Mouse (Mus musculus) neural tube, embryonic 13.5 days (tissue): ENCODE results near the gene Safb2. TPM values are rescaled to one million over a fixed set of nuclear protein-coding genes. Genes with fewer than 3 reads are reported as not detected.

Source experiments
- ATAC-seq: fragments of 200-750 bp; cut with Nextera tagmentation; 2 replicates; pipeline ENCODE4 v1.8.0; 2017; ENCODE audit warnings: low read depth, mild to moderate bottlenecking, moderate TSS enrichment, moderate library complexity
- H3K27ac ChIP-seq: fragments of 300-500 bp; sonication (generic); replicated peaks from 2 replicates; pipeline ENCODE4 v1.5.1; 2015; ENCODE audit warnings: moderate library complexity, mild to moderate bottlenecking, inconsistent platforms
- H3K27me3 ChIP-seq: fragments of 300-500 bp; sonication (generic); 2 replicates; pipeline ENCODE4 v1.6.1; 2015; ENCODE audit warnings: mild to moderate bottlenecking, inconsistent platforms
- H3K36me3 ChIP-seq: fragments of 300-500 bp; sonication (generic); 2 replicates; pipeline ENCODE4 v1.6.1; 2015; ENCODE audit warnings: mild to moderate bottlenecking, inconsistent platforms
- H3K4me1 ChIP-seq: fragments of 300-500 bp; sonication (generic); replicated peaks from 2 replicates; pipeline ENCODE4 v1.6.1; 2015; ENCODE audit warnings: inconsistent platforms
- H3K4me2 ChIP-seq: fragments of 300-500 bp; sonication (generic); 2 replicates; pipeline ENCODE4 v1.6.1; 2015; ENCODE audit warnings: inconsistent platforms, mild to moderate bottlenecking, moderate library complexity
- H3K4me3 ChIP-seq: fragments of 300-500 bp; sonication (generic); 2 replicates; pipeline ENCODE4 v1.5.1; 2015; ENCODE audit warnings: mild to moderate bottlenecking, inconsistent platforms
- H3K9ac ChIP-seq: fragments of 300-500 bp; sonication (generic); 2 replicates; pipeline ENCODE4 v1.6.1; 2015; ENCODE audit warnings: moderate library complexity, mild to moderate bottlenecking, inconsistent platforms
- H3K9me3 ChIP-seq: fragments of 300-500 bp; sonication (generic); 2 replicates; pipeline ENCODE4 v1.6.1; 2016; ENCODE audit warnings: inconsistent platforms
- WGBS: fragments of 180-500 bp; shearing (Covaris S2); methylation state at CpG from one replicate; pipeline ENCODE4 v1.1.7; 2015; 5-methylcytosine and 5-hydroxymethylcytosine counted together
- polyA plus RNA-seq: library from polyadenylated mRNA; unstranded; fragments of >200 nt; fragmentation: Nextera tagmentation; extraction: Ambion mirVana; gene quantifications from 2 replicates; pipeline ENCODE4 v1.2.1, GENCODE M21; 2015

Safb2 gene
- polyA plus RNA-seq, 1 experiment from 2014 or later, result 67.6 TPM

GRCm38 (mm10) chr17:56605431-56605830 lies 21.0 kb upstream of the Safb2 start:
- Histone ChIP-seq H3K27ac (no peak overlapping the region), H3K9me3 (no peaks in the 10 kb centered on the region), H3K36me3 (peaks cover 73% of the 10 kb centered on the region), H3K4me2 (no peak overlapping the region), H3K27me3 (no peaks in the 10 kb centered on the region), H3K9ac (no peak overlapping the region), H3K4me3 (no peak overlapping the region), H3K4me1 (peaks cover 24% of the 10 kb centered on the region)
- no peak for ATAC-seq
- 93% methylated on average over 9 of the region's 9 CpGs for WGBS

- H3K4me1 ChIP-seq, result peaks cover 19% of the 10 kb centered on the region
- H3K9ac ChIP-seq, result no peak overlapping the region
- no peak overlapping the region for H3K27ac ChIP-seq
- no peak for ATAC-seq
- H3K4me3 ChIP-seq, result no peak overlapping the region
- peaks cover 83% of the 10 kb centered on the region for H3K36me3 ChIP-seq
- 92% methylated on average over 3 of the region's 3 CpGs for WGBS
- H3K9me3 ChIP-seq, result no peaks in the 10 kb centered on the region
- H3K4me2 ChIP-seq, result no peak overlapping the region
- H3K27me3 ChIP-seq, result no peaks in the 10 kb centered on the region
Measured at GRCm38 (mm10) chr17:56604422-56604821, 20.0 kb upstream of the Safb2 start.

GRCm38 (mm10) chr17:56604070-56604380 lies 19.6 kb upstream of the Safb2 start:
- no peak for ATAC-seq
- Histone ChIP-seq H3K36me3 (peaks cover 87% of the 10 kb centered on the region), H3K4me2 (no peak overlapping the region), H3K4me3 (no peak overlapping the region), H3K9me3 (no peaks in the 10 kb centered on the region), H3K9ac (no peak overlapping the region), H3K27ac (no peak overlapping the region), H3K27me3 (no peaks in the 10 kb centered on the region), H3K4me1 (peaks cover 17% of the 10 kb centered on the region)
- WGBS, result 92% methylated on average over 9 of the region's 9 CpGs

- no peak overlapping the region for H3K27ac ChIP-seq
- H3K4me1 ChIP-seq, result peaks cover 11% of the 10 kb centered on the region
- H3K27me3 ChIP-seq, result no peaks in the 10 kb centered on the region
- no peak overlapping the region for H3K4me2 ChIP-seq
- H3K36me3 ChIP-seq, result peaks cover 87% of the 10 kb centered on the region
- no peaks in the 10 kb centered on the region for H3K9me3 ChIP-seq
- no peak for ATAC-seq
- no peak overlapping the region for H3K9ac ChIP-seq
- H3K4me3 ChIP-seq, result no peak overlapping the region
- WGBS, result 95% methylated on average over 28 of the region's 28 CpGs
Measured at GRCm38 (mm10) chr17:56603186-56604069, 19.0 kb upstream of the Safb2 start.

GRCm38 (mm10) chr17:56593527-56594271 lies 9.3 kb upstream of the Safb2 start:
- H3K4me3 ChIP-seq, result no peak overlapping the region
- H3K4me1 ChIP-seq, result peaks cover 28% of the 10 kb centered on the region
- no peak overlapping the region for H3K27ac ChIP-seq
- H3K27me3 ChIP-seq, result no peaks in the 10 kb centered on the region
- H3K9ac ChIP-seq, result no peak overlapping the region
- H3K9me3 ChIP-seq, result no peaks in the 10 kb centered on the region
- 86% methylated on average over 8 of the region's 8 CpGs for WGBS
- H3K36me3 ChIP-seq, result peaks cover 96% of the 10 kb centered on the region
- no peak overlapping the region for H3K4me2 ChIP-seq
- 0 out of 2 replicates have a peak, but pooled peaks have one; percentile 19 for ATAC-seq

GRCm38 (mm10) chr17:56592553-56592952 lies 8.2 kb upstream of the Safb2 start:
- H3K9me3 ChIP-seq, result no peaks in the 10 kb centered on the region
- H3K4me3 ChIP-seq, result no peak overlapping the region
- no peak overlapping the region for H3K27ac ChIP-seq
- H3K4me1 ChIP-seq, result peaks cover 40% of the 10 kb centered on the region
- no peak overlapping the region for H3K4me2 ChIP-seq
- H3K36me3 ChIP-seq, result peaks cover 99% of the 10 kb centered on the region
- H3K27me3 ChIP-seq, result no peaks in the 10 kb centered on the region
- no peak for ATAC-seq
- no peak overlapping the region for H3K9ac ChIP-seq

GRCm38 (mm10) chr17:56588921-56589320 lies 4.5 kb upstream of the Safb2 start:
- H3K9ac ChIP-seq, result no peak overlapping the region; the same call in 1 of the 2 replicates
- H3K27me3 ChIP-seq, result no peaks in the 10 kb centered on the region
- whole genome bisulfite sequencing, result 96% methylated on average over 4 of the region's 4 CpGs

GRCm38 (mm10) chr17:56587773-56588172 lies 3.4 kb upstream of the Safb2 start:
- 90% methylated on average over 1 of the region's 1 CpGs for WGBS
- H3K4me3 ChIP-seq, result 0 out of 2 replicates have a peak overlapping the region, but pooled peaks have one; percentile 97
- ATAC-seq, result no peak
- no peaks in the 10 kb centered on the region for H3K27me3 ChIP-seq
- H3K4me2 ChIP-seq, result peak overlapping the region; percentile 97
- H3K4me1 ChIP-seq, result peaks cover 69% of the 10 kb centered on the region
- no peak overlapping the region for H3K27ac ChIP-seq
- H3K9ac ChIP-seq, result peak overlapping the region; percentile 38; the same call in 1 of the 2 replicates
- H3K9me3 ChIP-seq, result no peaks in the 10 kb centered on the region
- H3K36me3 ChIP-seq, result peaks cover 64% of the 10 kb centered on the region

More at GRCm38 (mm10) chr17:56588921-56589320, 4.5 kb upstream of the Safb2 start:
- H3K36me3 ChIP-seq, result peaks cover 75% of the 10 kb centered on the region
- H3K27ac ChIP-seq, result no peak overlapping the region
- H3K4me2 ChIP-seq, result no peak overlapping the region
- no peak for ATAC-seq
- no peak overlapping the region for H3K4me3 ChIP-seq
- H3K4me1 ChIP-seq, result peaks cover 59% of the 10 kb centered on the region
- no peaks in the 10 kb centered on the region for H3K9me3 ChIP-seq

GRCm38 (mm10) chr17:56585171-56585821 lies 911 bp upstream of the Safb2 start:
- Histone ChIP-seq H3K4me3 (peak overlapping the region; percentile 97), H3K27ac (peak overlapping the region; percentile 93), H3K9me3 (no peaks in the 10 kb centered on the region), H3K27me3 (no peaks in the 10 kb centered on the region), H3K4me2 (peak overlapping the region; percentile 97), H3K36me3 (peaks cover 63% of the 10 kb centered on the region), H3K4me1 (peaks cover 75% of the 10 kb centered on the region), H3K9ac (peak overlapping the region; percentile 89)
- WGBS, result under 1% methylated on average over 61 of the region's 61 CpGs
- ATAC-seq, result peak; percentile 24

- peak overlapping the region; percentile 87 for H3K9ac ChIP-seq
- ATAC-seq, result no peak
- peaks cover 63% of the 10 kb centered on the region for H3K4me1 ChIP-seq
- no peaks in the 10 kb centered on the region for H3K27me3 ChIP-seq
- peak overlapping the region; percentile 92 for H3K27ac ChIP-seq
- peak overlapping the region; percentile 97 for H3K4me3 ChIP-seq
- no peaks in the 10 kb centered on the region for H3K9me3 ChIP-seq
- H3K36me3 ChIP-seq, result peaks cover 60% of the 10 kb centered on the region
- WGBS, result 4% methylated on average over 33 of the region's 33 CpGs
- peak overlapping the region; percentile 95 for H3K4me2 ChIP-seq
Measured at GRCm38 (mm10) chr17:56583611-56584256, 651 bp downstream of the Safb2 start.

GRCm38 (mm10) chr17:56583071-56583470 lies 1.3 kb downstream of the Safb2 start:
- no peaks in the 10 kb centered on the region for H3K9me3 ChIP-seq
- peak overlapping the region; percentile 97 for H3K4me3 ChIP-seq
- ATAC-seq, result no peak
- peak overlapping the region; percentile 87 for H3K9ac ChIP-seq
- peak overlapping the region; percentile 95 for H3K4me2 ChIP-seq
- H3K4me1 ChIP-seq, result peaks cover 56% of the 10 kb centered on the region
- no peaks in the 10 kb centered on the region for H3K27me3 ChIP-seq
- WGBS, result 84% methylated on average over 1 of the region's 1 CpGs
- peaks cover 61% of the 10 kb centered on the region for H3K36me3 ChIP-seq
- no peak overlapping the region for H3K27ac ChIP-seq
